Mouse (Mus musculus) T-helper 17 cell (primary cell): ENCODE measurements at regions not wholly inside any gene's neighbourhood (a gene's known extent, or its start where the extent isn't known, plus 50 kb on each side); places are given as distances from the start of the nearest gene placed in this dataset.
"Not testable (repeated sequence)": the region's sequence is repeated elsewhere in the genome, so short reads cannot be mapped to it uniquely, and the experiment has no call there.

Experiments
- in situ Hi-C, 2 experiments: fragments of 300-600 bp; cut with MboI, MseI; formaldehyde crosslinking; loops; 1 replicate in 1 of 2; 2 replicates in 1 of 2; pipeline ENCODE4 v1.15.1; 2025; ENCODE audit warnings: high pct_unique_total_duplicates in 2 of 2

- in situ Hi-C loops = loop anchor here in 1 of 2 experiments (5.0 kb wide), 1 partner anchor 42 kb away; no protein-coding TSS in a partner anchor
Observed at GRCm38 (mm10) chr13:19300320-19301011, 95.1 kb downstream of the Stard3nl start.

GRCm38 (mm10) chr13:19296325-19296724, 99.3 kb downstream of the Stard3nl start:
- in situ Hi-C loops = loop anchor here in 1 of 2 experiments (5.0 kb wide), 1 partner anchor 41 kb away; no protein-coding TSS in a partner anchor

GRCm38 (mm10) chr13:19293041-19293440, 102.6 kb downstream of the Stard3nl start:
- in situ Hi-C loops = no loop called here

GRCm38 (mm10) chr13:19283161-19283560, 112.4 kb downstream of the Stard3nl start:
- in situ Hi-C loops = no loop called here

GRCm38 (mm10) chr13:19272548-19273295, 122.9 kb downstream of the Stard3nl start:
- in situ Hi-C loops = not testable (repeated sequence)

GRCm38 (mm10) chr13:19264996-19265395, 130.6 kb downstream of the Stard3nl start:
- in situ Hi-C loops = not testable (repeated sequence)

GRCm38 (mm10) chr13:19246558-19246957, 149.0 kb downstream of the Stard3nl start:
- in situ Hi-C loops = not testable (repeated sequence)

- in situ Hi-C loops = not testable (repeated sequence)
Observed at GRCm38 (mm10) chr13:19242580-19242979, 153.0 kb downstream of the Stard3nl start.

GRCm38 (mm10) chr13:19236340-19236739, 159.3 kb downstream of the Stard3nl start:
- in situ Hi-C loops = no loop called here

- in situ Hi-C loops = loop anchor here (5.0 kb wide), 2 partner anchors 68 to 102 kb away; no protein-coding TSS in a partner anchor
Observed at GRCm38 (mm10) chr13:19234700-19235374, 160.8 kb downstream of the Stard3nl start.

- in situ Hi-C loops = not testable (repeated sequence)
Observed at GRCm38 (mm10) chr13:19220004-19220403, 175.6 kb downstream of the Stard3nl start.

- in situ Hi-C loops = not testable (repeated sequence)
Observed at GRCm38 (mm10) chr13:19219383-19219991, 176.1 kb downstream of the Stard3nl start.

GRCm38 (mm10) chr13:19204669-19205068, 190.9 kb downstream of the Stard3nl start:
- in situ Hi-C loops = no loop called here

- in situ Hi-C loops = not testable (repeated sequence)
Observed at GRCm38 (mm10) chr13:19202320-19202719, 193.3 kb downstream of the Stard3nl start.
